Mouse (Mus musculus) erythroblast, adult 5-6 weeks (primary cell): ENCODE data around the gene Gsto1. TPM values are rescaled to one million over a fixed set of nuclear protein-coding genes. Genes with fewer than 3 reads are reported as not detected.

Experiments
- ATAC-seq: replicated peaks from 2 replicates; pipeline ENCODE4 v1.8.0; 2016; ENCODE audit warnings: moderate number of reproducible peaks, mild to moderate bottlenecking, moderate TSS enrichment, inconsistent platforms; ENCODE audit not compliant: poor library complexity, low FRiP score, severe bottlenecking
- total RNA-seq, 2 experiments: library from RNA; stranded (forward) in 1 of 2; stranded (reverse) in 1 of 2; fragments of 150-400 nt in 1 of 2; fragments of 200-764, 138-1000 nt in 1 of 2; gene quantifications; 2 replicates each; pipeline versions ENCODE4 v1.2.3 to v1.2.4; 2015 to 2017; ENCODE audit warnings: low replicate concordance in 2 of 2

The Gsto1 gene
- total RNA-seq, 2 experiments from 2014 or later = 37.7 to 66.9 TPM

GRCm38 (mm10) chr19:47885886-47886285 is 31.1 kb downstream of the Gsto1 start:
- no peak for ATAC-seq

DNA sequence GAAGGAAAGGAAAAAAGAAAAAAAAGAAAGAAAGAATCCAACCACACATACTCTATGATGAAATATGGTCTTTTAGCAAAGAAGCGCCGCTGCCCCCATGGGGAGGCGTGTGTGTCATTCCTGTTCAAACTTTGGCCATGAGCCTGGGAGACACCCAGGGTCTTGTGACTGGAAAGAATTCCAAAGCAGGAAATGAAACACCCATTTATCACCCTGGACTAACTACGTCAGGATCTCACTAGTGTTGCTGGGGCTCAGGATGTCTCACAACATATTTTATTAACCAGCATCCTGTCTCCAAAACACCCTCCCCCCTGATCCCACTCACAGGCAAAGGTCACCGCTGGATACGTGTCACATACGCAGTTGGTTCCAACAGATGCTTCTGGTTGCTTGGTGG is 31.8 kb downstream of the Gsto1 start:
- ATAC-seq = no peak

- no peak for ATAC-seq
Measured at GRCm38 (mm10) chr19:47887417-47887816, 32.6 kb downstream of the Gsto1 start.

- no peak for ATAC-seq
Measured at GRCm38 (mm10) chr19:47888037-47888436, 33.3 kb downstream of the Gsto1 start.

DNA sequence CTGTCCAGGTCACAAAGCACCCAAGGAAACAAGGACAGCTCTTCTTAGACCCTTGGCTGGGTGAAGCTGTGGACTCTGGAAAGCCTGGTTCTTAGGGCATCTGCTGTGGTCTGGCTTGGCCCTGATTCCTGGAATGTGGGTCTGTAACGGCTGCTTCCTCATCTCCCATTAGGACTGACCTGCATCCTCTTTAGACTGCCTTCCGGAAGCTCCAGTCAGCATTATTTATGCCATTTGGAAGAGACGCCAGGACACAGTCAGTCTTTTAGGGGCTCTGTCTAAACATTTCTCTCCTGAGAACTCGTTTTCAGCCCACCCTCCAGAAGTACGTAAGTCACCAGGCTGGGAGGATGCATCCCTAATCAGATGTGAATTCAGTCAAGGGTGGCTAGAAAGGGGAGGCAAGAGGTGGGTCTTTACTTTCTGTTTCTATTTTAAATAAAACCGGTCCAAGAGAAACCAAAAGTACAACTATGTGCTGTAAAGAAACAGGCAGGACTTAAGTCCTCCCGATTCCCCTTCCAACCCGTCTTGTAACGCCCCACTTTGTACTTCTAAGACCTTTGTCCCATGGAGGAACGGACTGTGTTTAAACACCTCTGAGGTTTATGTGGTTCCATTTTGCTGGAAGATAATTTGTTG is 35.8 kb downstream of the Gsto1 start:
- no peak for ATAC-seq

GRCm38 (mm10) chr19:47891562-47892312 is 37.0 kb downstream of the Gsto1 start:
- no peak for ATAC-seq

GRCm38 (mm10) chr19:47893092-47893491 is 38.3 kb downstream of the Gsto1 start:
- no peak for ATAC-seq

DNA sequence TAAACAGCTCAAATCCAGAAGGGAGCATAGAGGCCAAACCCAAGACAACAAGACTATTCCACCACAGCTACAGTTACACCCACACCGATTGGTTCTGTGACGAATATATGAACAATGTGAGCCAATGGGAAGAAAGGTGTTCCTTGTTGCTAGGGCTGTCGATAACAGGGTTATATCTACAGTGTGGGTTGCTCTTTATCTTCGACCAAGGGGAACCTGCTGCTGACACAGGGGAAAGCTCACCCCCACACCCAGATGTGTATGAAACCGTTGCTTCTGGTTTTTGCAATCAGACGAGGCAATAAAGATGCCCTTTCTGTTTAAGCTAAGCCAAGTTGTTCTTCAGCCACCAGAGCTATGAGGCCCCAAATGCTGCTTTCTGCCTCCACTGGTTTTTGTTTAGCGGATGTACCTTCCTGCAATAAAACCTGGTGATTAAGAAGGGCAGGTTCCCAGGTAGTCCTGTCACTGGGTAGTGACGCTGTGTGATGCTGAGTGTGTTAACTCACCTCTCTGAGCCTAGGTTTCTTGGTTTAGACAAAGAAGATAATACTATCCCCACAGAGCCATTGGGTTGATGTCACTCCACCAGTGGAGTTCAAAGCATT is 43.8 kb downstream of the Gsto1 start:
- no peak for ATAC-seq

GRCm38 (mm10) chr19:47900012-47900411 is 45.2 kb downstream of the Gsto1 start:
- ATAC-seq = no peak

DNA sequence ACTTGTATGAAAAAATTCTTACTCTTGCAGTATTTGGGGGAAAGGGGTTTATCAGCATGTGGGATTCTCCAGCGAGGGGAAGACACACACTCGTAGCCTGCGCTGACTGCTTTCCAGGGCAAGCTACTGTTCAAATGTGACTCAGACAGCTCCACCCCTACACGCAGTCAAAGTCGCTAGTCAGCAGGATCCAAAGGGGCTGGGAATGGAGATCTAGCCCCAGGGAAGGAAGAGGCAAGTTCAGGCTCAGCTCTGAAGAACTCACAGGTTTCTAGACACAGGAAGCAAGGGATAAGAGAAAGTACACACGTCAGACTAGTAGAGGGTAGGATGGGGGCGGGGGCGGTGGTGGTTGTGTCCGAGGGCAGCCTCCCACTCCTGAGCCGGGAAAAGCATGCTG is 45.8 kb downstream of the Gsto1 start:
- no peak for ATAC-seq

GRCm38 (mm10) chr19:47902316-47903201 is 47.8 kb downstream of the Gsto1 start:
- ATAC-seq = no peak

GRCm38 (mm10) chr19:47903679-47904078 is 48.9 kb downstream of the Gsto1 start:
- ATAC-seq = no peak

GRCm38 (mm10) chr19:47905081-47905480 is 50.3 kb downstream of the Gsto1 start:
- no peak for ATAC-seq

GRCm38 (mm10) chr19:47905603-47906002 is 50.8 kb downstream of the Gsto1 start:
- no peak for ATAC-seq

DNA sequence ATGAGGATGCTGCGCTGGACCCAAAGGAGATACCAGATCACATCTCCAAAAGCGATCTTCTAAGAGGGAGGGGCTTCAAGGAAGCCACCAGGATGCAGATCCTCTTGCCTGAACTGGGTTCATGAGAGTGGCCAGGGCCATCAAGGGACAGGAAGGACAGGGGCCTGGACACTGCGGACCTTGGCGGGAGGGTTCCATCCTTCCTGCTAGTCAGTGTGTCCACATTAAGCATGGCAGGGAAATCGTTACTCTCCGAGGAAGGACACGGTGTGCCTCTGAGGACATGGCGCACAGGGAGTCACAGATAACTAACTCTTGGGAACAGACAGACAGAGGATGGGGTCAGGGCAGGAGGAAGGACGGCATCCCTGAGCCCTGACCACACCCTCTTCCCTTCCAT is 52.8 kb downstream of the Gsto1 start:
- ATAC-seq = no peak

DNA sequence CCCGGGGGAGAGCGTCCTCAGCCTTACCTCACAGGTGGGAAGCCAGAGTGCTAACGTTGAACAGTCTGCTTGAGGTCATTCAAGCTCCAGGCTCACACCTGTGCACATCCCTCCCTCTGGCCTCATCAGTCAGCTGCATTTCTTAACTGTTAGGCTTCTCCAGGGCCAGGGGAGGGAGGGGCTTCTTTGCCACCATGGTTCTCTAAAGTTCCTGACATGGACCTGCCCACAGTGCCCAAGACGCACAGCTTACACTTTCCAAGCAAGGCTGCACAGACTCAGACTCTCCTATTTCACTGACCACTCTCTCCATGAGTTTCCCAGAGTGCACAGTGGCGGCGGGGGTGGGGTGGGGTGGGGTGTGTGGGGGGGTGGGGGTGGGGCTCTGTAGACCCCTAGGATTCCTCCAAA is 54.2 kb downstream of the Gsto1 start:
- no peak for ATAC-seq

DNA sequence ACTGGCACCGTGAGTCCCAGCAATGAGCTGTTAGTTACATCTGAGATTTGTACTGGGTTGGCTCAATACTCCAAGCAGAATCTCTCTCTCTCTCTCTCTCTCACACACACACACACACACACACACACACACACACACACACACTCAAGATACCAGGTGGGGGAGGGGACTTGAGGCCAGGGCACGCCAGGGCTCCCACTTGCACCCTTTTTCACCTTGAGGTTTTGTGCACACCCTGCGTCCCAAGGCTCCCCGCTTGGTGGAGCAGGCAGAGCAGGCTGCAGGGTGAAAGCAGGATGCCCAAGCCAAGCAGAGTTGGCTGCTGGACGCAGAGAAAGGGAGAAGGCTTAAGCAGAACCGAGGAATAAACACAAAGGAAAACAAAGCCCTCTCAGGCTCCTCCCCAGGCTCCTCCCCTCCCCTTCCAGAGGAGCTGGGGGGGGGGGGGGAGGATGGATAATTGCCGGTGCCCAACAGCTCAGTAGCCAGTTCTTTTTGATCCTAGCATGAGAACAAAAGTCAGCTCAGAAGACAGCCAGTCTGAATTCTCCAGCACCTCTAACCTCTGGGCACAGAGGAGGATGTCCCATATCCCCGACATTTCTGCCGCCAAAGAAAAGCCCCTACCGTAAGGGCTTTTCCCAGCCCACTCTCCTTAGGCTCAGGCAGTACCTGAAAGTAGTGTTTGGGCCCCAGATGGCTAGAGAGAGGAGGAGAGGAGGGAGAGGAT is 54.8 kb downstream of the Gsto1 start:
- ATAC-seq = no peak

GRCm38 (mm10) chr19:47910117-47910618 is 55.4 kb downstream of the Gsto1 start:
- ATAC-seq = no peak

DNA sequence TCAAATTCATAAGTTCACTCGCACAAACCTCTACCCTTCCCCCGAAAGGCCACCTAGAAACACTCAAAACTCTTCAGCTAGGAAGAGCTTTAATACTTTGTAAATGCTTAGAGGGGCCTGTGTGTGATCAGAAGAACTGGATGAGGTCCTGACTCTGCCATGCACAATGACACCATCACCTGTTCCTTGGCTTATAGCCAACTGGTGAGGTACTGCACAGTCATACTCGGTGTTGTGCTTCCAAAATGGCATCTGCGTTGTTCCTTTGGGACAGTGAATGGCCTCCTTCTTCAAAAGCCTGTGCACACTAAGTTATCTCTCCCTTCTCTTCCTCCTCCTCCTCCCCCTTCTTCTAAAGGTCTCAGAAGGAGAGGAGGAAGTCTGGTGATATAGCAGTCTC is 56.0 kb downstream of the Gsto1 start:
- no peak for ATAC-seq
